Mouse (Mus musculus) hindbrain, postnatal 0 days (tissue): ENCODE measurements around the gene Tulp2. TPM values are rescaled to one million over a fixed set of nuclear protein-coding genes. Genes with fewer than 3 reads are reported as not detected.
A peak's percentile ranks its signal among the peaks of the same experiment; 100 is the strongest.

Source experiments
- ATAC-seq: fragments of 200-750 bp; cut with Nextera tagmentation; 2 replicates; pipeline ENCODE4 v1.8.0; 2017; ENCODE audit warnings: mild to moderate bottlenecking, moderate TSS enrichment, moderate library complexity
- DNase-seq: peaks from one replicate; pipeline ENCODE4 v3.0.0-alpha.2; 2015; ENCODE audit warnings: low spot score
- H3K27ac ChIP-seq: fragments of 300-500 bp; sonication (generic); 2 replicates; pipeline ENCODE4 v1.5.1; 2014; ENCODE audit warnings: mild to moderate bottlenecking
- H3K27me3 ChIP-seq: fragments of 300-500 bp; sonication (generic); 2 replicates; pipeline ENCODE4 v1.6.1; 2014; ENCODE audit warnings: low read length, mixed read lengths; ENCODE audit not compliant: insufficient read depth
- H3K36me3 ChIP-seq: fragments of 300-500 bp; sonication (generic); 2 replicates; pipeline ENCODE4 v1.6.1; 2014; ENCODE audit warnings: low read length, mixed read lengths; ENCODE audit not compliant: insufficient read depth
- H3K4me1 ChIP-seq: fragments of 300-500 bp; sonication (generic); 2 replicates; pipeline ENCODE4 v1.6.1; 2014; ENCODE audit warnings: antibody characterized with exemption, low read length, mixed read lengths; ENCODE audit not compliant: insufficient read depth
- H3K4me2 ChIP-seq: fragments of 300-500 bp; sonication (generic); 2 replicates; pipeline ENCODE4 v1.6.1; 2014; ENCODE audit warnings: low read depth, mild to moderate bottlenecking, low read length, moderate library complexity, mixed read lengths
- H3K4me3 ChIP-seq: fragments of 300-500 bp; sonication (generic); 2 replicates; pipeline ENCODE4 v1.5.1; 2014; ENCODE audit warnings: low read length
- H3K9ac ChIP-seq: fragments of 300-500 bp; sonication (generic); replicated peaks from 2 replicates; pipeline ENCODE4 v1.6.1; 2014; ENCODE audit warnings: mild to moderate bottlenecking, low read length, moderate library complexity, mixed read lengths
- H3K9me3 ChIP-seq: fragments of 300-500 bp; sonication (generic); 2 replicates; pipeline ENCODE4 v1.6.1; 2016; ENCODE audit warnings: low read length, mixed read lengths
- CTCF ChIP-seq: IDR thresholded peaks from 2 replicates; pipeline ENCODE4 v1.5.1; 2016; ENCODE audit warnings: antibody characterized with exemption, control low read depth, low read depth
- WGBS: fragments of 180-500 bp; shearing (Covaris S2); extraction: QIAGEN DNeasy Blood & Tissue Kit; methylation state at CpG from one replicate; pipeline ENCODE4 v1.1.7; 2014; 5-methylcytosine and 5-hydroxymethylcytosine counted together
- microRNA-seq, 2 experiments: library from miRNA; unstranded; fragments of <30 nt; microRNA quantifications; one replicate each; pipeline ENCODE4; 2016
- polyA plus RNA-seq: library from polyadenylated mRNA; unstranded; fragments of >200 nt; fragmentation: Nextera tagmentation; extraction: Ambion mirVana; gene quantifications from 2 replicates; pipeline ENCODE4 v1.2.1, GENCODE M21; 2015
- total RNA-seq: library from RNA; depleted of rRNA; stranded (reverse); fragments of >200 nt; gene quantifications from 2 replicates; pipeline ENCODE4 v1.2.3, GENCODE M21; 2014; rRNA removed

Tulp2 gene
- total and polyA plus RNA-seq, 2 experiments from 2014 or later = 0.21 TPM

DNA sequence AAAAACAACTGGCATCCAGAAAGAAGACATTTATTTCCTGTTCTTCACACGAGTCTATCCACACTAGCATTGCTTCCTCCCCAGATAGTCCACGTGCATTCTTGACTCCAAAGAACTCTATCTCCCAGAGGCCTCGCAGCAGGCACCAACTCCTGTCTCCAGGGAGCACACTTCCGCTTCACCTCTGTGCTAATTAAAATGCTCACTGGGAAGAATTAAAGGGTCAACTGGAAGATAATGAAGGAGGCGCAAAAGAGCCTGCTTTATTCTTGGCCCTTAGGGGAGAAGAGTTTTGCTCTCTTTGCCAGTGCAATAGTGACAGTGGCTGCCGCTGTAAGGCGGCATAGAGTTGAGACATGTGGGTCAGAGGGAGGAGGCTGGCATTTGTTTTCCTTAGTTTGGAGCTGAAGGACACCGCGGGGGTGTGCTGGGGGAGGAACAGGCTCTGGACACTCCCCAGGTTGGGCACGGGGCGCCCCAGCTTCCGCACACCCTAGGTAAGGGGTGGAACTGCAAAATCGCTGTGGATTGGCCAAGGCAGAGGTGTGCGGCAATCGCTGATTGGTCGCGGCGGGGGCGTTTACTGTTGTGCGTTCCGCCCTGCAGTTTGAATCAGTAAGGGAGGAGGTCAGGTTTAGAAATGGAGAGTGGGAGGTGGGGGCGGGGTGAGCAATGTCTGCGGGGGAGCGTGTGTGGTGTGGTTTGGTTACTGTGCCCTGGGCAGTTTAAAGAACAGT lies 86.3 kb downstream of the Tulp2 start:
- Histone ChIP-seq H3K4me1 (peaks cover 16% of the 10 kb centered on the region), H3K4me2 (peak overlapping the region; percentile 66), H3K4me3 (peak overlapping the region; percentile 43), H3K9ac (0 out of 2 replicates have a peak overlapping the region, but pooled peaks have one; percentile 30), H3K27me3 (no peaks in the 10 kb centered on the region), H3K9me3 (no peaks in the 10 kb centered on the region), H3K36me3 (no peaks in the 10 kb centered on the region), H3K27ac (peak overlapping the region; percentile 82)
- DNase-seq (peak; percentile 94), ATAC-seq (peak; percentile 95)
- under 1% methylated on average over 24 of the region's 24 CpGs for WGBS
- TF ChIP-seq CTCF = no peak; the same call in 1 of the 2 replicates

DNA sequence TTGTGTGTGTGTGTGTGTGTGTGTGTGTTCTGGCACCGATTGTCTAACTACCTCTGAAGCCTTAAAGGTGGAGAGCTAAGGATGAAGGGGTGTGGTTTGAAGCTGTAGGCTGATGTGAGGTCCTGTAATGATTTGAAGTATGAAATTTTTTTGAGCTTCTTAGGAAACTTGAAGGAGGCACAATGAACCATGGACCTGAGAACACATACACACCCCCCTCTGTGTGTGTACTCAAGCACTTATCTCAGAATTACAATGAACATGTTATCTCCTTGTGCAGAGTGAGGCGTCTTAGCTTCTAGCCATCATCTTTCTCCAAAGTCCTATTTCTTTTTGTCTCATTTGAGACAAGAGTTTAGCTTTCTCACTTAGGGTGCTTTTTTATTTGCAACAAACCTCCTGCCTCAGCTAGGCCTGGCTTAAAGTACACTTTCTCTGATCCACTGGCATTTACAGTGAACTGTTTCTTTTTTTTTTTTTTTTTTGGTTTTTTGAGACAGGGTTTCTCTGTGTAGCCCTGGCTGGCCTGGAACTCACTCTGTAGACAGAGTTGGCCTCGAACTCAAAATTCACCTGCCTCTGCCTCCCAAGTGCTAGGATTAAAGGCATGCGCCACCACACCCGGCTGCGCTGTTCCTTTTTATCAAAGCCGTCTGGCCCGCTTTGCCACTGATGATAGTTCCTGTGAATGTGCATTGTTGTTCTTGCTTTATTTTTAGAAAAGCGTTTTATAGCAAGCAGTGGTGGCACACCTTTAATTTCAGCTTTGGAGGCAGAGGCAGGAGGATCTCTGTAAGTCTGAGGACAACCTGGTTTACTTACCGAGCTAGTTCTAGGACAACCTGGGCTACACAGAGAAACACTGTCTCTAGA lies 87.2 kb downstream of the Tulp2 start:
- Histone ChIP-seq H3K27ac (peak overlapping the region; percentile 82), H3K36me3 (no peaks in the 10 kb centered on the region), H3K4me3 (peak overlapping the region; percentile 43), H3K27me3 (no peaks in the 10 kb centered on the region), H3K4me1 (peaks cover 16% of the 10 kb centered on the region), H3K9me3 (no peaks in the 10 kb centered on the region), H3K9ac (0 out of 2 replicates have a peak overlapping the region, but pooled peaks have one; percentile 30), H3K4me2 (peak overlapping the region; percentile 66)
- no peak for TF ChIP-seq CTCF
- DNase-seq (no peak), ATAC-seq (no peak)
- whole genome bisulfite sequencing = 79% methylated on average over 10 of the region's 10 CpGs

GRCm38 (mm10) chr7:45570103-45570741 lies 88.5 kb downstream of the Tulp2 start, which contains the start of gene Bcat2:
Gene Bcat2, plus strand, starts transcription at chr7:45570153.
- no peaks in the 10 kb centered on the region for H3K27me3 ChIP-seq
- 1% methylated on average over 40 of the region's 42 CpGs for WGBS
- H3K4me1 ChIP-seq = peaks cover 16% of the 10 kb centered on the region
- TF ChIP-seq CTCF = no peak
- DNase-seq (peak; percentile 86), ATAC-seq (peak; percentile 70)
- peak within 1 kb of the TSS; percentile 56 for H3K4me3 ChIP-seq
- H3K9ac ChIP-seq = peak within 1 kb of the TSS; percentile 75
- peak within 1 kb of the TSS; percentile 89 for H3K27ac ChIP-seq
- H3K36me3 ChIP-seq = no peaks in the 10 kb centered on the region
- H3K9me3 ChIP-seq = no peaks in the 10 kb centered on the region
- H3K4me2 ChIP-seq = peak within 1 kb of the TSS; percentile 78

DNA sequence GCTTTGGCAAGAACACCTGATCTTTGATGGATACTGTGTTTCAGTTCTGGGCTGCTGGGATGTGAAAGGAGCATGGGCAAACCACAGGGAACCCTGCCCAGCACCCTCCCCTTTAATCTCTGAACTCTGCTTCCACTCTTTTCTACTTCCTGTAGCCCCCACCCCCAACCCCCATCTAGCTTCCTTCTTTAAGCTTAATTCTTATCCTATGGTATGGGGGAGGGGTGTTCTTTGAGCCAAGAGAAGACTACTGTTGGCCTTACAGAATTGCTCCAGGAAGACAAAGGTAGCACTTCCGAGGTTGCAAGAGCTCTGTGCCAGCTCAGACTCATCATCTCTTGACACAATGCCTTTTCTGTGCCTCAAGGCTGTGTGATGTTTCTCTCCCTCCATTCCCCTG lies 90.3 kb downstream of the Tulp2 start:
- Histone ChIP-seq H3K9ac (no peak overlapping the region), H3K36me3 (peaks cover 10% of the 10 kb centered on the region; the same call in 1 of the 2 replicates), H3K4me3 (no peak overlapping the region), H3K9me3 (no peaks in the 10 kb centered on the region), H3K27ac (no peak overlapping the region), H3K27me3 (no peaks in the 10 kb centered on the region), H3K4me2 (no peak overlapping the region), H3K4me1 (peaks cover 16% of the 10 kb centered on the region)
- DNase-seq = no peak
- 47% methylated on average over 1 of the region's 1 CpGs for WGBS
- no peak for TF ChIP-seq CTCF
- no peak for ATAC-seq

Small RNA genes lying within 50 kb of the gene (microRNA-seq; reads per million reads assigned to microRNA genes)
- 0.35 to 0.36 reads per million in 2 experiments for gene Gm22133

Other genes starting within 250 kb of the Tulp2 start
Only the 30 nearest of the 36 such genes appear.
- gene Slc6a21, start 204.4 kb upstream of the Tulp2 start, total RNA-seq = not detected in 2 replicates
- not detected in 2 replicates for gene Slc6a21, start 204.4 kb upstream of the Tulp2 start, polyA plus RNA-seq
- 29.5 and 35.7 TPM in 2 replicates for gene Trpm4, start 148.1 kb upstream of the Tulp2 start, total RNA-seq
- 11.2 and 13.0 TPM in 2 replicates for gene Trpm4, start 148.1 kb upstream of the Tulp2 start, polyA plus RNA-seq
- 0.26 and 0.72 TPM in 2 replicates for gene Hrc, start 146.6 kb upstream of the Tulp2 start, total RNA-seq
- gene Hrc, start 146.6 kb upstream of the Tulp2 start, polyA plus RNA-seq = 0.16 and 0.34 TPM in 2 replicates
- gene Ppfia3, start 114.9 kb upstream of the Tulp2 start, total RNA-seq = 91.9 and 107 TPM in 2 replicates
- gene Ppfia3, start 114.9 kb upstream of the Tulp2 start, polyA plus RNA-seq = 25.5 and 26.7 TPM in 2 replicates
- gene Lin7b, start 111.3 kb upstream of the Tulp2 start, total RNA-seq = 87.4 and 94.2 TPM in 2 replicates
- 69.3 and 76.1 TPM in 2 replicates for gene Lin7b, start 111.3 kb upstream of the Tulp2 start, polyA plus RNA-seq
- gene Snrnp70, start 86.1 kb upstream of the Tulp2 start, total RNA-seq = 228 and 240 TPM in 2 replicates
- 143 and 145 TPM in 2 replicates for gene Snrnp70, start 86.1 kb upstream of the Tulp2 start, polyA plus RNA-seq
- 0.52 TPM in 1 of 2 replicates, not detected in the other for gene Kcna7, start 76.2 kb upstream of the Tulp2 start, total RNA-seq
- gene Kcna7, start 76.2 kb upstream of the Tulp2 start, polyA plus RNA-seq = not detected in 2 replicates
- 0.16 TPM in 1 of 2 replicates, not detected in the other for gene Ntf5, start 68.2 kb upstream of the Tulp2 start, total RNA-seq
- 0.14 and 0.16 TPM in 2 replicates for gene Ntf5, start 68.2 kb upstream of the Tulp2 start, polyA plus RNA-seq
- 1.3 TPM in 1 of 2 replicates, not detected in the other for gene Lhb, start 61.1 kb upstream of the Tulp2 start, total RNA-seq
- 0.60 and 0.74 TPM in 2 replicates for gene Lhb, start 61.1 kb upstream of the Tulp2 start, polyA plus RNA-seq
- 21.1 and 22.4 TPM in 2 replicates for gene Gys1, start 47.0 kb upstream of the Tulp2 start, total RNA-seq
- 16.1 and 16.4 TPM in 2 replicates for gene Gys1, start 47.0 kb upstream of the Tulp2 start, polyA plus RNA-seq
- 147 and 161 TPM in 2 replicates for gene Ruvbl2, start 43.8 kb upstream of the Tulp2 start, total RNA-seq
- 82.9 and 88.9 TPM in 2 replicates for gene Ruvbl2, start 43.8 kb upstream of the Tulp2 start, polyA plus RNA-seq
- 2,068 and 2,255 TPM in 2 replicates for gene Ftl1, start 22.0 kb upstream of the Tulp2 start, total RNA-seq
- gene Ftl1, start 22.0 kb upstream of the Tulp2 start, polyA plus RNA-seq = 4,654 and 4,668 TPM in 2 replicates
- 117 and 131 TPM in 2 replicates for gene Bax, start 15.0 kb upstream of the Tulp2 start, total RNA-seq
- 253 and 264 TPM in 2 replicates for gene Bax, start 15.0 kb upstream of the Tulp2 start, polyA plus RNA-seq
- gene Gm45808, start 4.9 kb downstream of the Tulp2 start, total RNA-seq = not detected in 2 replicates
- gene Gm45808, start 4.9 kb downstream of the Tulp2 start, polyA plus RNA-seq = not detected in 2 replicates
- 4.3 and 4.7 TPM in 2 replicates for gene Dhdh, start 6.9 kb downstream of the Tulp2 start, total RNA-seq
- gene Dhdh, start 6.9 kb downstream of the Tulp2 start, polyA plus RNA-seq = 5.9 and 6.2 TPM in 2 replicates
- gene Nucb1, start 28.5 kb downstream of the Tulp2 start, total RNA-seq = 91.6 and 93.7 TPM in 2 replicates
- gene Nucb1, start 28.5 kb downstream of the Tulp2 start, polyA plus RNA-seq = 133 and 144 TPM in 2 replicates
- 19.2 and 19.8 TPM in 2 replicates for gene Ppp1r15a, start 44.4 kb downstream of the Tulp2 start, total RNA-seq
- 21.6 and 25.4 TPM in 2 replicates for gene Ppp1r15a, start 44.4 kb downstream of the Tulp2 start, polyA plus RNA-seq
- gene Plekha4, start 44.5 kb downstream of the Tulp2 start, total RNA-seq = 2.4 and 2.8 TPM in 2 replicates
- 2.1 and 2.2 TPM in 2 replicates for gene Plekha4, start 44.5 kb downstream of the Tulp2 start, polyA plus RNA-seq
- 0.68 TPM in 1 of 2 replicates, not detected in the other for gene Hsd17b14, start 73.0 kb downstream of the Tulp2 start, total RNA-seq
- gene Hsd17b14, start 73.0 kb downstream of the Tulp2 start, polyA plus RNA-seq = 0.54 and 0.89 TPM in 2 replicates
- 11.1 and 17.8 TPM in 2 replicates for gene Bcat2, start 88.3 kb downstream of the Tulp2 start, total RNA-seq
- 19.0 and 19.6 TPM in 2 replicates for gene Bcat2, start 88.3 kb downstream of the Tulp2 start, polyA plus RNA-seq
- gene Fgf21, start 133.6 kb downstream of the Tulp2 start, total RNA-seq = not detected in 2 replicates
- not detected in 2 replicates for gene Fgf21, start 133.6 kb downstream of the Tulp2 start, polyA plus RNA-seq
- 0.18 TPM in 1 of 2 replicates, not detected in the other for gene Fut1, start 135.4 kb downstream of the Tulp2 start, total RNA-seq
- not detected in 2 replicates for gene Fut1, start 135.4 kb downstream of the Tulp2 start, polyA plus RNA-seq
- 0.10 and 0.54 TPM in 2 replicates for gene Izumo1, start 139.9 kb downstream of the Tulp2 start, total RNA-seq
- 0.10 TPM in 1 of 2 replicates, not detected in the other for gene Izumo1, start 139.9 kb downstream of the Tulp2 start, polyA plus RNA-seq
- gene Rasip1, start 145.6 kb downstream of the Tulp2 start, total RNA-seq = 36.4 and 39.8 TPM in 2 replicates
- gene Rasip1, start 145.6 kb downstream of the Tulp2 start, polyA plus RNA-seq = 18.7 TPM in 2 replicates
- 3.3 and 3.6 TPM in 2 replicates for gene Mamstr, start 158.1 kb downstream of the Tulp2 start, total RNA-seq
- 2.9 and 3.9 TPM in 2 replicates for gene Mamstr, start 158.1 kb downstream of the Tulp2 start, polyA plus RNA-seq
- 0.32 TPM in 1 of 2 replicates, not detected in the other for gene Fut2, start 184.5 kb downstream of the Tulp2 start, total RNA-seq
- gene Fut2, start 184.5 kb downstream of the Tulp2 start, polyA plus RNA-seq = 0.15 and 0.67 TPM in 2 replicates
- gene Ntn5, start 202.1 kb downstream of the Tulp2 start, total RNA-seq = 0.94 TPM in 1 of 2 replicates, not detected in the other
- 0.68 and 0.80 TPM in 2 replicates for gene Ntn5, start 202.1 kb downstream of the Tulp2 start, polyA plus RNA-seq
- gene Sec1, start 212.5 kb downstream of the Tulp2 start, total RNA-seq = 0.68 and 0.79 TPM in 2 replicates
- gene Sec1, start 212.5 kb downstream of the Tulp2 start, polyA plus RNA-seq = 0.35 and 0.48 TPM in 2 replicates
- 89.4 and 91.0 TPM in 2 replicates for gene Car11, start 218.0 kb downstream of the Tulp2 start, total RNA-seq
- 76.9 and 78.2 TPM in 2 replicates for gene Car11, start 218.0 kb downstream of the Tulp2 start, polyA plus RNA-seq
- gene Dbp, start 223.2 kb downstream of the Tulp2 start, total RNA-seq = 4.2 and 12.2 TPM in 2 replicates
- 4.6 and 5.3 TPM in 2 replicates for gene Dbp, start 223.2 kb downstream of the Tulp2 start, polyA plus RNA-seq